Mouse (Mus musculus): Measurements from ENCODE around the gene Csl. TPM values are rescaled to one million over a fixed set of nuclear protein-coding genes. Genes with fewer than 3 reads are reported as not detected.

The Csl gene
- polyA plus RNA-seq, 1 experiment: 0.08 TPM

- Histone ChIP-seq H3ac (ENCODE audit: control insufficient read depth, insufficient read length) (no peak overlapping the region), H3K4me3 (no peak overlapping the region), H3K27me3 (ENCODE audit: control insufficient read depth, insufficient read depth, insufficient read length) (no peaks in the 10 kb centered on the region), H3K4me2 (ENCODE audit: low read depth) (no peak overlapping the region), H3K79me2 (ENCODE audit: control insufficient read depth, insufficient read depth) (no peaks in the 10 kb centered on the region), H3K36me3 (ENCODE audit: control insufficient read depth, insufficient read depth) (no peaks in the 10 kb centered on the region)
- no peak for TF ChIP-seq MAX (IDR thresholded peaks at IDR 0.05; ENCODE audit: low read depth)
- TF ChIP-seq E2F4 (IDR thresholded peaks at IDR 0.05; ENCODE audit: insufficient read depth): no peak
- no peak for TF ChIP-seq POLR2AphosphoS2 (IDR thresholded peaks at IDR 0.05; ENCODE audit: insufficient read length, low read depth)
- TF ChIP-seq REST (IDR thresholded peaks at IDR 0.05; ENCODE audit: insufficient read depth, insufficient read length): no peak
- no peak for TF ChIP-seq USF1 (IDR thresholded peaks at IDR 0.05; ENCODE audit: low read depth)
- TF ChIP-seq TCF12 (IDR thresholded peaks at IDR 0.05; ENCODE audit: insufficient read depth, poor library complexity, severe bottlenecking): no peak
- no peak for TF ChIP-seq MYOG (IDR thresholded peaks at IDR 0.05; ENCODE audit: control insufficient read depth in 1 of 3, insufficient read depth in 1 of 3, insufficient read length in 2 of 3, low read depth in 2 of 3)
- no peak for TF ChIP-seq MYOD1 (IDR thresholded peaks at IDR 0.05; ENCODE audit: control insufficient read depth in 1 of 3, insufficient read length in 2 of 3, low read depth in 2 of 3)
- no peak for TF ChIP-seq CEBPB (IDR thresholded peaks at IDR 0.05; ENCODE audit: insufficient read depth, poor library complexity, severe bottlenecking)
- TF ChIP-seq TCF3 (IDR thresholded peaks at IDR 0.05; ENCODE audit: insufficient read length, low read depth): no peak
- TF ChIP-seq POLR2A (IDR thresholded peaks at IDR 0.05; ENCODE audit: insufficient read length, low read depth): no peak
- no peak for TF ChIP-seq SRF (IDR thresholded peaks at IDR 0.05; ENCODE audit: control insufficient read depth, insufficient read length, low read depth)
Measured at GRCm38 (mm10) chr10:99741609-99742280, 17.7 kb downstream of the Csl start.

DNA sequence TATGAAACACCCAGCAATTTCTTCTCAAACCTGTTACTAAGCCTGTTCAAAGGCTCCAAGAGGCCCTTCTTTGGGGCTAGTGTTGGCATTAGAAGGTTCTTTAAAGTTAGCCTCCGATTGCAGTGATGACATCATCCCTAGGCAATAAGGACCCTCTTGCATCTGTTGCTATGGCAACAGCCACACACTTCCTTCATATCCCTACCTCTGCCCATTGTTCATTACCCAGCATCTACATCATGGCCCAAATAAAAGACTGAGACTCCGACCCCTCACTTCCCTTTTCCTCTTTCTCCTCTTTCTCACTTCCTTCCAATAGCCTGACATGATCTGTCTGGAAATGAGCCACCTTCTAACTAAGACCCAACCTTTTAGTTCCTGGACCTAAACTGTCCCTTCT is 46.3 kb downstream of the Csl start:
- Histone ChIP-seq H3ac (ENCODE audit: control insufficient read depth, insufficient read length) (no peak overlapping the region), H3K4me2 (ENCODE audit: low read depth) (no peak overlapping the region), H3K36me3 (ENCODE audit: control insufficient read depth, insufficient read depth) (no peaks in the 10 kb centered on the region), H3K79me2 (ENCODE audit: control insufficient read depth, insufficient read depth) (no peaks in the 10 kb centered on the region), H3K4me3 (no peak overlapping the region), H3K27me3 (ENCODE audit: control insufficient read depth, insufficient read depth, insufficient read length) (no peaks in the 10 kb centered on the region)
- no peak for TF ChIP-seq MYOD1 (IDR thresholded peaks at IDR 0.05; ENCODE audit: control insufficient read depth in 1 of 3, insufficient read length in 2 of 3, low read depth in 2 of 3)
- TF ChIP-seq SRF (IDR thresholded peaks at IDR 0.05; ENCODE audit: control insufficient read depth, insufficient read length, low read depth): no peak
- TF ChIP-seq CEBPB (IDR thresholded peaks at IDR 0.05; ENCODE audit: insufficient read depth, poor library complexity, severe bottlenecking): no peak
- no peak for TF ChIP-seq REST (IDR thresholded peaks at IDR 0.05; ENCODE audit: insufficient read depth, insufficient read length)
- no peak for TF ChIP-seq POLR2AphosphoS2 (IDR thresholded peaks at IDR 0.05; ENCODE audit: insufficient read length, low read depth)
- no peak for TF ChIP-seq MAX (IDR thresholded peaks at IDR 0.05; ENCODE audit: low read depth)
- no peak for TF ChIP-seq E2F4 (IDR thresholded peaks at IDR 0.05; ENCODE audit: insufficient read depth)

- Histone ChIP-seq H3K27me3 (ENCODE audit: control insufficient read depth, insufficient read depth, insufficient read length) (no peaks in the 10 kb centered on the region), H3K36me3 (ENCODE audit: control insufficient read depth, insufficient read depth) (no peaks in the 10 kb centered on the region), H3K79me2 (ENCODE audit: control insufficient read depth, insufficient read depth) (no peaks in the 10 kb centered on the region), H3K4me3 (no peak overlapping the region), H3ac (ENCODE audit: control insufficient read depth, insufficient read length) (no peak overlapping the region), H3K4me2 (ENCODE audit: low read depth) (no peak overlapping the region)
- no peak for TF ChIP-seq POLR2A (IDR thresholded peaks at IDR 0.05; ENCODE audit: insufficient read length, low read depth)
Measured at GRCm38 (mm10) chr10:99711567-99711966, 47.9 kb downstream of the Csl start.
